Mouse (Mus musculus): ENCODE measurements at regions not wholly inside any gene's neighbourhood (a gene's known extent, or its start where the extent isn't known, plus 50 kb on each side); places are given as distances from the start of the nearest gene placed in this dataset.
"Not testable (repeated sequence)": the region's sequence is repeated elsewhere in the genome, so short reads cannot be mapped to it uniquely, and the experiment has no call there.

DNA sequence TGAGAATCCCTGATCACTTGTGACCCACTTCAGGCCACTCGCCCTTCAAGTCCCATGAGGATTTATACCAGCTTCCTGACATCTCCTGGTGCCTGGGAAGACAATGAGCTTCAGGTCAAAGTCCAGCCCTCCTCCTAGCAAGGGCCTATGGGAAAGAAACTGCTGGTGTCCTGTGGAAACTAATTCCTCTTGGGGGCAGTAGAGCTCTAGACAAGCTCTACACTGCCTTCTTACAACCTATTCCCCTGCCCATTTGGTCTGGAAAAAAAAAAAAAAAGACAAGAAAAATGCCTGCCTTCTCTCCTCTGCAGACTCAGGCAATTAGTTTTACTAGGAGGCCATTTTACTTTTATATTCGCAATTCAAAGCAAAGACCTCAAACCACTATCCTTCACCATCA, 132.6 kb upstream of the Olfr1324 start:
- H3K9ac ChIP-seq (replicated peaks; ENCODE audit: low read depth) = no peak overlapping the region
- peak; percentile 48 for ATAC-seq
- peak; percentile 67 for DNase-seq (ENCODE audit: low spot score)
- H3K4me1 ChIP-seq (ENCODE audit: insufficient read depth, low read depth, low read length) = no peaks in the 10 kb centered on the region
- H3K36me3 ChIP-seq (ENCODE audit: insufficient read depth, low read length) = no peaks in the 10 kb centered on the region
- no peak overlapping the region for H3K27ac ChIP-seq (ENCODE audit: low read length)
- no peak for TF ChIP-seq EP300 (IDR thresholded peaks at IDR 0.05)
- TF ChIP-seq CTCF (IDR thresholded peaks at IDR 0.05) = peak; percentile 66
- H3K4me3 ChIP-seq (ENCODE audit: low read depth, low read length) = no peak overlapping the region
- H3K27me3 ChIP-seq (replicated peaks; ENCODE audit: insufficient read depth, low read length) = no peaks in the 10 kb centered on the region
- no peak overlapping the region for H3K4me2 ChIP-seq (replicated peaks; ENCODE audit: low read depth, low read length)
- H3K9me3 ChIP-seq (ENCODE audit: low read length) = no peaks in the 10 kb centered on the region
- WGBS = 52% methylated on average over 2 of the region's 2 CpGs

GRCm38 (mm10) chrX:50550297-50550696, 122.0 kb upstream of the Olfr1324 start:
- Histone ChIP-seq H3K27me3 (replicated peaks; ENCODE audit: insufficient read depth, low read length) (no peaks in the 10 kb centered on the region), H3K9me3 (ENCODE audit: low read length) (no peaks in the 10 kb centered on the region), H3K27ac (ENCODE audit: low read length) (no peak overlapping the region), H3K9ac (replicated peaks; ENCODE audit: low read depth) (no peak overlapping the region), H3K36me3 (ENCODE audit: insufficient read depth, low read length) (no peaks in the 10 kb centered on the region), H3K4me3 (ENCODE audit: low read depth, low read length) (peak overlapping the region; percentile 36; the same call in 1 of the 2 replicates), H3K4me2 (replicated peaks; ENCODE audit: low read depth, low read length) (peak overlapping the region; percentile 50), H3K4me1 (ENCODE audit: insufficient read depth, low read depth, low read length) (no peaks in the 10 kb centered on the region)
- 57% methylated on average over 10 of the region's 10 CpGs for WGBS
- peak; percentile 44 for ATAC-seq
- DNase-seq (ENCODE audit: low spot score) = peak; percentile 77
- TF ChIP-seq CTCF (IDR thresholded peaks at IDR 0.05) (peak; percentile 68), EP300 (IDR thresholded peaks at IDR 0.05) (no peak)

DNA sequence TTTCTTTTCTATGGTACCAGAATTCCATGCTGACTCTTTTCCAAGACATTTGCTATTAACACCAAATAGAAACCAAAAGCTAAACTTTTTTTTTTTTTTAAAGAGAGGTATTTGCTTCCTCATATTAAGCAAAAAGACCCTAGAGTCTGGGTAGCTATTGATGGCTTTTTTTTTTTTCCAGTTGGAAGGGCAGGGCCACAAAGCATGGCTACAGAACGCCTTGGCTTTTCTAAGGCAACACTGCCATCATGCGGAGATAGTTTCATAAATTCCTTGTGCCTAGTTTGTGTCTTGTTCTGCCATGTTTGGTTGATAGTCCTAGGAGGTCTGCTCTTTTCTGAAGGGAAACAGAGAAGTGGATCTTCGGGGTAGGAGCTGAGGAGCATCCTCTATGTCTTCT, 121.4 kb upstream of the Olfr1324 start:
- peak; percentile 77 for ATAC-seq
- no peak overlapping the region for H3K27ac ChIP-seq (ENCODE audit: low read length)
- peak overlapping the region; percentile 36; the same call in 1 of the 2 replicates for H3K4me3 ChIP-seq (ENCODE audit: low read depth, low read length)
- H3K36me3 ChIP-seq (ENCODE audit: insufficient read depth, low read length) = no peaks in the 10 kb centered on the region
- TF ChIP-seq EP300 (IDR thresholded peaks at IDR 0.05) (no peak), CTCF (IDR thresholded peaks at IDR 0.05) (peak; percentile 65)
- H3K9ac ChIP-seq (replicated peaks; ENCODE audit: low read depth) = no peak overlapping the region
- no peaks in the 10 kb centered on the region for H3K27me3 ChIP-seq (replicated peaks; ENCODE audit: insufficient read depth, low read length)
- peak; percentile 66 for DNase-seq (ENCODE audit: low spot score)
- H3K4me1 ChIP-seq (ENCODE audit: insufficient read depth, low read depth, low read length) = no peaks in the 10 kb centered on the region
- 36% methylated on average over 3 of the region's 3 CpGs for WGBS
- peak overlapping the region; percentile 50; the same call in 1 of the 2 replicates for H3K4me2 ChIP-seq (replicated peaks; ENCODE audit: low read depth, low read length)
- H3K9me3 ChIP-seq (ENCODE audit: low read length) = no peaks in the 10 kb centered on the region

DNA sequence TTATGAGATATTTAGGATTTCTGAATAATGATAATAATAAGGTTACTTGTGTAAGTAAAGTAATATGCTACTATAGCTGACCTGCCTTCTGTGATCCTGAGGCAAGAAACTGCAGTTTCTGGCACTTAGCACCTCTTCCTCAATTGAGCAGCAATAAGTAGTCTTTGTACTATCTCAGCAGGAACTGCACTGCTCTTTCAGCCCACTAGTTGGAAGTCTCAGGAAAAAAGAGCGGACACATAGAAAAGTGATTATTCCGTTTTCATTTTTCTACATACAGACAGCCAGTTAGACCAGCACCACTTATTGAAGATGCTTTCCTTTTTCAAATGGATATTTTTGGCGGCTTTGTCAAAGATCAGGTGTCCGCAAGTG, 109.5 kb upstream of the Olfr1324 start:
- ATAC-seq; H3K4me1 ChIP-seq (ENCODE audit: insufficient read depth, low read depth, low read length); DNase-seq (ENCODE audit: low spot score); H3K9me3 ChIP-seq (ENCODE audit: low read length); H3K36me3 ChIP-seq (ENCODE audit: insufficient read depth, low read length); H3K27me3 ChIP-seq (replicated peaks; ENCODE audit: insufficient read depth, low read length); H3K27ac ChIP-seq (ENCODE audit: low read length); H3K9ac ChIP-seq (replicated peaks; ENCODE audit: low read depth): not testable (repeated sequence)
- 47% methylated on average over 4 of the region's 4 CpGs for WGBS
- H3K4me2 ChIP-seq (replicated peaks; ENCODE audit: low read depth, low read length) = peak overlapping the region; percentile 44
- H3K4me3 ChIP-seq (ENCODE audit: low read depth, low read length) = peak overlapping the region; percentile 30; the same call in 1 of the 2 replicates

DNA sequence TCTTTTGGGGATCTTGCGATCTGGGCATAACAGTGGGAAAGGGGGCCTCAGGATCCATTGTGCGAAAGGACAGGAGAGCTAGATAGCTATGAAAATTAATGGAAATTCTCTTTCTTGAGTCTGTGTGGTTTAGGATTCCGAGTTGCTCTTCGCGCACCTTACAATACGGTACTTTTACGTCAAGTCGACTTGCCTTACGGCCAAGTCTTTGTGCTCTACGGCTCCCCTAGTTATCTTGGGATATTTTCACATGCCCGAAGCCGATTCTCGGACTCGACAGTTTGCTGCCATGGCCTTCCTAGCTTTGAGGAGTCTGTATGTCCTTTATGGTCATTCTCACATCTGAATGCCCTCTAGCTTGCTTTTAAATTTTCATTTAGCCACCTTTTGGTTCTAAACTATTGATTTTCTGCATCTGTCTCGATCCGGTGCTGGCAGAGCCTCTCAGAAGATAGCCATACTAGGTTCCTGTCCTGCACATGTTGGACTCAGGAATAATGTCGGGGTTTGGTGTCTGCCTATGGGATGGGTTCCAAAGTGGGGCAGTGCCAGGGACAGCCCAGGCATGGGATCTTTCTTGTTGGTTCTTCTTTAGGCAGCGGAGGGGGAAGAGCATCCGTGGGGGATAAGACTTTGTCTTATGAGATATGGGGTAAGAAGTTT, 109.0 kb upstream of the Olfr1324 start:
- no peaks in the 10 kb centered on the region for H3K9me3 ChIP-seq (ENCODE audit: low read length)
- H3K9ac ChIP-seq (replicated peaks; ENCODE audit: low read depth) = no peak overlapping the region
- ATAC-seq (no peak), DNase-seq (ENCODE audit: low spot score) (peak; percentile 49)
- H3K4me1 ChIP-seq (ENCODE audit: insufficient read depth, low read depth, low read length) = no peaks in the 10 kb centered on the region
- peak overlapping the region; percentile 44 for H3K4me2 ChIP-seq (replicated peaks; ENCODE audit: low read depth, low read length)
- H3K27me3 ChIP-seq (replicated peaks; ENCODE audit: insufficient read depth, low read length) = no peaks in the 10 kb centered on the region
- peak overlapping the region; percentile 30; the same call in 1 of the 2 replicates for H3K4me3 ChIP-seq (ENCODE audit: low read depth, low read length)
- no peak for TF ChIP-seq CTCF (IDR thresholded peaks at IDR 0.05)
- no peaks in the 10 kb centered on the region for H3K36me3 ChIP-seq (ENCODE audit: insufficient read depth, low read length)
- H3K27ac ChIP-seq (ENCODE audit: low read length) = no peak overlapping the region
- 39% methylated on average over 19 of the region's 19 CpGs for WGBS

- no peak for TF ChIP-seq EP300 (IDR thresholded peaks at IDR 0.05)
- no peak for TF ChIP-seq CTCF (IDR thresholded peaks at IDR 0.05)
- H3K9me3 ChIP-seq (ENCODE audit: low read length) = no peaks in the 10 kb centered on the region
- no peaks in the 10 kb centered on the region for H3K4me1 ChIP-seq (ENCODE audit: insufficient read depth, low read depth, low read length)
- DNase-seq (ENCODE audit: low spot score) = no peak
- H3K4me2 ChIP-seq (replicated peaks; ENCODE audit: low read depth, low read length) = no peak overlapping the region
- WGBS = 21% methylated on average over 3 of the region's 3 CpGs
- H3K4me3 ChIP-seq (ENCODE audit: low read depth, low read length) = no peak overlapping the region
- no peak overlapping the region for H3K27ac ChIP-seq (ENCODE audit: low read length)
- no peaks in the 10 kb centered on the region for H3K36me3 ChIP-seq (ENCODE audit: insufficient read depth, low read length)
- H3K9ac ChIP-seq (replicated peaks; ENCODE audit: low read depth) = no peak overlapping the region
- no peaks in the 10 kb centered on the region for H3K27me3 ChIP-seq (replicated peaks; ENCODE audit: insufficient read depth, low read length)
- ATAC-seq = no peak
Observed at GRCm38 (mm10) chrX:50504047-50504446, 75.7 kb upstream of the Olfr1324 start.

- TF ChIP-seq EP300 (IDR thresholded peaks at IDR 0.05) = no peak
- no peak for TF ChIP-seq CTCF (IDR thresholded peaks at IDR 0.05)
- no peak overlapping the region for H3K4me2 ChIP-seq (replicated peaks; ENCODE audit: low read depth, low read length)
- no peak overlapping the region for H3K27ac ChIP-seq (ENCODE audit: low read length)
- DNase-seq (ENCODE audit: low spot score) (no peak), ATAC-seq (no peak)
- no peak overlapping the region for H3K9ac ChIP-seq (replicated peaks; ENCODE audit: low read depth)
- 38% methylated on average over 1 of the region's 1 CpGs for WGBS
- H3K36me3 ChIP-seq (ENCODE audit: insufficient read depth, low read length) = no peaks in the 10 kb centered on the region
- H3K9me3 ChIP-seq (ENCODE audit: low read length) = no peaks in the 10 kb centered on the region
- no peaks in the 10 kb centered on the region for H3K27me3 ChIP-seq (replicated peaks; ENCODE audit: insufficient read depth, low read length)
- no peaks in the 10 kb centered on the region for H3K4me1 ChIP-seq (ENCODE audit: insufficient read depth, low read depth, low read length)
- H3K4me3 ChIP-seq (ENCODE audit: low read depth, low read length) = no peak overlapping the region
Observed at GRCm38 (mm10) chrX:50501181-50501580, 72.9 kb upstream of the Olfr1324 start.

GRCm38 (mm10) chrX:50490477-50490967, 62.2 kb upstream of the Olfr1324 start:
- H3K36me3 ChIP-seq (ENCODE audit: insufficient read depth, low read length); H3K27me3 ChIP-seq (replicated peaks; ENCODE audit: insufficient read depth, low read length); H3K4me2 ChIP-seq (replicated peaks; ENCODE audit: low read depth, low read length); H3K4me3 ChIP-seq (ENCODE audit: low read depth, low read length); ATAC-seq; H3K4me1 ChIP-seq (ENCODE audit: insufficient read depth, low read depth, low read length); DNase-seq (ENCODE audit: low spot score); H3K9ac ChIP-seq (replicated peaks; ENCODE audit: low read depth); H3K27ac ChIP-seq (ENCODE audit: low read length); H3K9me3 ChIP-seq (ENCODE audit: low read length): not testable (repeated sequence)
- 64% methylated on average over 9 of the region's 9 CpGs for WGBS
